Comparison of ENCODE assay signal across 9 mouse cellular contexts in the genomic region with DNA sequence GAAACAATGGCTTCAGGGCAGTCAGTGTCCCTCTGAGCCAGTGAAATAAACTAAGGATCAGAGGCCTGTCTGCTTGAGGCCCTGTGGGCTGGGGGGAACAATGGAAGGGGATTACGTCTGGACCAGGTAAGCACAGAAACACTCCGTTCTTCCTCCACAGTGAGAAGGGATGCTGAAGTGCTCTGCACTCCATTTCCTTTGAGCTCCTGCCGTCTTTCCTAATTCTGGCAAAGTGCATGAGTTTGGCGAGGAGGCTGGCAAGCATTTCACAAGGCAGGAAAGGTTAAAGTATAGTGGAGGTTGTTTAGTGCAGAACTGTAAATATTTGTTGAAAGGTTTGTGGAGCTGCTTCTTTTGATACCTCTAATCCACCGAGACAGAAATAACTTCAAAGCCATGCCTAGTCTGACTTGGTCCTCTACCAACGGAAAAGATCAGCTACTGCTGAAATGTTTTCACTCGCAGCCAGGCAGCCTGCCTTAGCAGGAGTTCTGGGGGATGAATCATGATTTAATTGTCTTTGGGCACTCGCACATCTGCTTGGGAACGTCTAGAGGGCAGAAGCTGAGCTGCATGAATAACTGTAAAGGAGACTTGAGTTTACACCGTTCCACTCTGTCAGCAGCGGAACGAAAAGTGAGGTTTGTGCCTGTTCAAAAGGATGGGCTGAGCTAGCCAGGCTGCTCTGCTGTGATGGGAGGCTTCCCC.
DNase-seq lines count a peak whose midpoint lies in the region; ATAC-seq and TF ChIP-seq lines count a peak whose summit lies in the region.
"Had no signal": no experiment of that assay in that cellular context is flagged by ENCODE, and none has a peak within 500 bp of the region (broad histone marks: within the 10 kb centered on the region; RNA-seq: fewer than 3 reads in every experiment).

No protein-coding gene starts in this region.

- intact Hi-C loops in heart, postnatal 25 days (cut with DNase I), result no loop called here

- WGBS in heart, embryonic 13.5 days, result 17% methylated on average over 12 of the region's 12 CpGs
- WGBS in forebrain, postnatal 0 days, result 6% methylated on average over 12 of the region's 12 CpGs
- 5% methylated on average over 12 of the region's 12 CpGs for WGBS in midbrain, embryonic 13.5 days
- 14% methylated on average over 12 of the region's 12 CpGs for WGBS in kidney, adult 2 months

- peak overlapping the region; percentile 16; the same call in 1 of the 2 replicates for H3K4me3 ChIP-seq in heart, embryonic 13.5 days
- H3K4me3 ChIP-seq in forebrain, postnatal 0 days (ENCODE audit: low read depth, low read length), result no peak overlapping the region
- H3K4me3 ChIP-seq in midbrain, embryonic 13.5 days (replicated peaks), result no peak overlapping the region
- H3K4me3 ChIP-seq in kidney, adult 2 months (ENCODE audit: insufficient read depth, low read depth, low read length), result no peak overlapping the region
- H3K4me3 ChIP-seq: erythroblast, embryonic 14.5 days had no signal

- H3K27me3 ChIP-seq in heart, embryonic 13.5 days (replicated peaks), result no peaks in the 10 kb centered on the region
- H3K27me3 ChIP-seq in forebrain, postnatal 0 days (ENCODE audit: insufficient read depth, low read length), result no peaks in the 10 kb centered on the region
- H3K27me3 ChIP-seq in midbrain, embryonic 13.5 days, result no peaks in the 10 kb centered on the region
- H3K27me3 ChIP-seq in kidney, adult 2 months (replicated peaks; ENCODE audit: control insufficient read depth, insufficient read depth, low read length), result no peaks in the 10 kb centered on the region; the same call in 1 of the 2 replicates

- no peak; the same call in 1 of the 2 replicates for ATAC-seq in heart, embryonic 13.5 days (ENCODE audit: extremely low read depth, insufficient number of reproducible peaks, low FRiP score, low TSS enrichment)
- peak; percentile 58 for ATAC-seq in forebrain, postnatal 0 days
- peak; percentile 48; the same call in 1 of the 2 replicates for ATAC-seq in midbrain, embryonic 13.5 days

- H3K27ac ChIP-seq in heart, embryonic 13.5 days (replicated peaks), result peak overlapping the region; percentile 48; the same call in 1 of the 2 replicates
- no peak overlapping the region for H3K27ac ChIP-seq in forebrain, postnatal 0 days (ENCODE audit: low read depth, low read length)
- no peak overlapping the region for H3K27ac ChIP-seq in midbrain, embryonic 13.5 days
- H3K27ac ChIP-seq in kidney, adult 2 months (ENCODE audit: insufficient read depth, low read depth, low read length), result no peak overlapping the region

- no peak for TF ChIP-seq CTCF in forebrain, postnatal 0 days (IDR thresholded peaks at IDR 0.05; ENCODE audit: low read depth)
- no peak for TF ChIP-seq CTCF in kidney, adult 2 months (conservative IDR thresholded peaks at IDR 0.05; ENCODE audit: insufficient read depth, insufficient read length, low read depth, low read length)

- peak overlapping the region; percentile 57 for H3K4me2 ChIP-seq in heart, embryonic 13.5 days
- peak overlapping the region; percentile 24 for H3K4me2 ChIP-seq in forebrain, postnatal 0 days (ENCODE audit: low read depth)
- H3K4me2 ChIP-seq in midbrain, embryonic 13.5 days (replicated peaks), result peak overlapping the region; percentile 33

- peaks cover 9% of the 10 kb centered on the region for H3K4me1 ChIP-seq in heart, embryonic 13.5 days
- H3K4me1 ChIP-seq in forebrain, postnatal 0 days (ENCODE audit: insufficient read depth), result no peaks in the 10 kb centered on the region; the same call in 1 of the 2 replicates
- H3K4me1 ChIP-seq in midbrain, embryonic 13.5 days (replicated peaks), result peaks cover 9% of the 10 kb centered on the region
- no peaks in the 10 kb centered on the region for H3K4me1 ChIP-seq in kidney, adult 2 months (ENCODE audit: control insufficient read depth, insufficient read depth, low read length)

- no peak for TF ChIP-seq POLR2A in kidney, adult 2 months (IDR thresholded peaks at IDR 0.05; ENCODE audit: low read depth, low read length)

- no peaks in the 10 kb centered on the region for H3K9me3 ChIP-seq in heart, embryonic 13.5 days
- H3K9me3 ChIP-seq in forebrain, postnatal 0 days (ENCODE audit: low read length), result no peaks in the 10 kb centered on the region
- H3K9me3 ChIP-seq in midbrain, embryonic 13.5 days, result no peaks in the 10 kb centered on the region

- DNase-seq in heart, postnatal 25 days (ENCODE audit: low spot score), result no peak
- DNase-seq in NIH3T3 (ENCODE audit: low read depth), result peak; percentile 23
- peak; percentile 24 for DNase-seq in forebrain, postnatal 0 days
- no peak for DNase-seq in gastrocnemius, postnatal 4 days (ENCODE audit: low spot score in 2 of 2)
- no peak for DNase-seq in B cell, adult 2 months
- no peak for DNase-seq in kidney, adult 2 months

- H3K36me3 ChIP-seq in heart, embryonic 13.5 days, result no peaks in the 10 kb centered on the region
- H3K36me3 ChIP-seq in forebrain, postnatal 0 days (ENCODE audit: insufficient read depth), result no peaks in the 10 kb centered on the region
- H3K36me3 ChIP-seq in midbrain, embryonic 13.5 days, result no peaks in the 10 kb centered on the region
- no peaks in the 10 kb centered on the region for H3K36me3 ChIP-seq in kidney, adult 2 months (ENCODE audit: control insufficient read depth, insufficient read depth, low read length)

- 0 out of 2 replicates have a peak overlapping the region, but pooled peaks have one; percentile 10 for H3K9ac ChIP-seq in heart, embryonic 13.5 days
- H3K9ac ChIP-seq in forebrain, postnatal 0 days, result no peak overlapping the region
- H3K9ac ChIP-seq in midbrain, embryonic 13.5 days (replicated peaks), result no peak overlapping the region

Comparison
In these comparisons a context has a peak if more than half of its experiments do, and no peak if none do; other contexts are left out.
1. DNase-seq: peak in NIH3T3 (single experiment) and forebrain, postnatal 0 days (single experiment); none in heart, postnatal 25 days (single experiment), gastrocnemius, postnatal 4 days (0 of 2), B cell, adult 2 months (0 of 2) and kidney, adult 2 months (single experiment).
2. Peak in every context shown above with its lines, with median percentiles within 50 percentile points of each other: H3K4me2 ChIP-seq.